Mouse (Mus musculus) CH12.LX (cell line): ENCODE measurements at regions not wholly inside any gene's neighbourhood (a gene's known extent, or its start where the extent isn't known, plus 50 kb on each side); places are given as distances from the start of the nearest gene placed in this dataset.

Experiments
- DNase-seq: peaks from one replicate; pipeline ENCODE4 v3.0.0-alpha.2; 2013; ENCODE audit errors: extremely low read depth
- H3K27ac ChIP-seq: 2 replicates; pipeline ENCODE4 v1.5.1; 2012; ENCODE audit warnings: low read depth, mild to moderate bottlenecking, control low read depth, moderate library complexity; ENCODE audit not compliant: insufficient read depth
- H3K27me3 ChIP-seq: replicated peaks from 2 replicates; pipeline ENCODE3; 2012; ENCODE audit warnings: inconsistent platforms
- H3K36me3 ChIP-seq, 2 experiments: replicated peaks in 1 of 2; 2 replicates each; pipeline versions ENCODE3 to v1.6.1; 2012; ENCODE audit warnings: inconsistent platforms in 1 of 2, low read length in 1 of 2, mild to moderate bottlenecking in 1 of 2, mixed read lengths in 1 of 2, moderate library complexity in 1 of 2; ENCODE audit not compliant: control insufficient read depth in 1 of 2, insufficient read depth in 1 of 2
- H3K4me1 ChIP-seq, 2 experiments: 2 replicates each; pipeline ENCODE4 v1.6.1; 2012; ENCODE audit warnings: inconsistent platforms in 1 of 2, moderate library complexity in 1 of 2; ENCODE audit not compliant: insufficient read depth in 2 of 2, control insufficient read depth in 1 of 2
- H3K4me2 ChIP-seq: 2 replicates; pipeline ENCODE4 v1.6.1; 2012; ENCODE audit warnings: low read depth, mild to moderate bottlenecking, control low read depth; ENCODE audit not compliant: poor library complexity, insufficient read depth, severe bottlenecking
- H3K4me3 ChIP-seq, 3 experiments: fragments of 150-350 bp in 1 of 3; sonication (generic) in 1 of 3; replicated peaks in 1 of 3; 2 replicates each; pipeline versions ENCODE3 to v1.5.1; 2011 to 2012; ENCODE audit warnings: low read depth in 2 of 3, low read length in 2 of 3, mild to moderate bottlenecking in 2 of 3, moderate library complexity in 2 of 3, control low read depth in 1 of 3, improper control_type of control experiment in 1 of 3, inconsistent platforms in 1 of 3, mixed read lengths in 1 of 3; ENCODE audit not compliant: poor library complexity in 1 of 3
- H3K79me2 ChIP-seq: replicated peaks from 2 replicates; pipeline ENCODE4 v1.6.1; 2012; ENCODE audit warnings: mild to moderate bottlenecking, moderate library complexity; ENCODE audit not compliant: control insufficient read depth, poor library complexity, insufficient read depth, severe bottlenecking; ENCODE audit errors: extremely low read depth
- H3K9ac ChIP-seq: 2 replicates; pipeline ENCODE4 v1.6.1; 2012; ENCODE audit warnings: low read depth, mild to moderate bottlenecking, control low read depth, moderate library complexity; ENCODE audit not compliant: insufficient read depth
- H3K9me3 ChIP-seq: replicated peaks from 2 replicates; pipeline ENCODE3; 2012; ENCODE audit warnings: low read length, inconsistent platforms, mixed read lengths
- CHD1 ChIP-seq: IDR thresholded peaks from 2 replicates; pipeline ENCODE4 v1.6.1; 2012; ENCODE audit warnings: low read depth, low read length, improper control_type of control experiment, inconsistent platforms
- CTCF ChIP-seq, 2 experiments: IDR thresholded peaks in 1 of 2; conservative IDR thresholded peaks in 1 of 2; 2 replicates each; pipeline ENCODE4 v1.5.1; 2011 to 2012; ENCODE audit warnings: low read depth in 2 of 2, low read length in 2 of 2, improper control_type of control experiment in 1 of 2, inconsistent platforms in 1 of 2, mild to moderate bottlenecking in 1 of 2, moderate library complexity in 1 of 2
- IRF4 ChIP-seq: IDR thresholded peaks from 2 replicates; pipeline ENCODE4 v1.6.1; 2014; ENCODE audit warnings: low read depth, mild to moderate bottlenecking, inconsistent platforms, low read length, improper control_type of control experiment
- JUND ChIP-seq: conservative IDR thresholded peaks from 2 replicates; pipeline ENCODE4 v1.6.1; 2011; ENCODE audit warnings: low read depth, low read length, improper control_type of control experiment
- KAT2A ChIP-seq: IDR thresholded peaks from 2 replicates; pipeline ENCODE4 v1.6.1; 2012; ENCODE audit warnings: low read length, improper control_type of control experiment, inconsistent platforms; ENCODE audit not compliant: insufficient replicate concordance
- MXI1 ChIP-seq: IDR thresholded peaks from 2 replicates; pipeline ENCODE4 v1.6.1; 2011; ENCODE audit warnings: mild to moderate bottlenecking, low read depth, low read length, improper control_type of control experiment
- MYC ChIP-seq: IDR thresholded peaks from 2 replicates; pipeline ENCODE4 v1.6.1; 2011; ENCODE audit warnings: low read depth, mild to moderate bottlenecking, improper control_type of control experiment, low read length
- NRF1 ChIP-seq: IDR thresholded peaks from 2 replicates; pipeline ENCODE4 v1.6.1; 2014; ENCODE audit warnings: low read depth, mild to moderate bottlenecking, inconsistent platforms, low read length, improper control_type of control experiment, moderate library complexity
- POLR2A ChIP-seq: IDR thresholded peaks from 2 replicates; pipeline ENCODE4 v1.6.1; 2011; ENCODE audit warnings: low read depth, mild to moderate bottlenecking, improper control_type of control experiment, low read length
- POLR2AphosphoS2 ChIP-seq: IDR thresholded peaks from 2 replicates; pipeline ENCODE4 v1.6.1; 2011; ENCODE audit warnings: low read depth, low read length, improper control_type of control experiment
- RAD21 ChIP-seq: IDR thresholded peaks from 2 replicates; pipeline ENCODE4 v1.6.1; 2011; ENCODE audit warnings: low read depth, mild to moderate bottlenecking, low read length, improper control_type of control experiment, moderate library complexity
- RCOR1 ChIP-seq: conservative IDR thresholded peaks from 2 replicates; pipeline ENCODE4 v1.6.1; 2012; ENCODE audit warnings: low read depth, mild to moderate bottlenecking, inconsistent platforms, low read length, improper control_type of control experiment
- SMC3 ChIP-seq: IDR thresholded peaks from 2 replicates; pipeline ENCODE4 v1.6.1; 2011; ENCODE audit warnings: low read depth, low read length, improper control_type of control experiment
- UBTF ChIP-seq: IDR thresholded peaks from 2 replicates; pipeline ENCODE4 v1.6.1; 2012; ENCODE audit warnings: low read depth, mild to moderate bottlenecking, inconsistent platforms, low read length, improper control_type of control experiment, moderate library complexity
- USF1 ChIP-seq: IDR thresholded peaks from 2 replicates; pipeline ENCODE4 v1.6.1; 2014; ENCODE audit warnings: low read depth, mild to moderate bottlenecking, inconsistent platforms, low read length, improper control_type of control experiment
- USF2 ChIP-seq: conservative IDR thresholded peaks from 2 replicates; pipeline ENCODE4 v1.6.1; 2011; ENCODE audit warnings: low read depth, low read length, improper control_type of control experiment
- ZC3H11A ChIP-seq: IDR thresholded peaks from 2 replicates; pipeline ENCODE4 v1.6.1; 2012; ENCODE audit warnings: low read depth, mild to moderate bottlenecking, inconsistent platforms, low read length, improper control_type of control experiment
- ZNF384 ChIP-seq: IDR thresholded peaks from 2 replicates; pipeline ENCODE4 v1.6.1; 2012; ENCODE audit warnings: low read depth, low read length, improper control_type of control experiment, inconsistent platforms
- dilution Hi-C: fragments of 300-500 bp; cut with MboI; formaldehyde crosslinking; loops from 2 replicates; pipeline ENCODE4 v1.14.3; 2020; ENCODE audit warnings: low sequenced_read_pairs; ENCODE audit not compliant: extremely low pct_unique_long_range_greater_than_20kb, extremely low pct_ligation_motif_present
- in situ Hi-C: fragments of 300-500 bp; cut with MboI; formaldehyde crosslinking; loops from 3 replicates; pipeline ENCODE4 v1.14.3; 2019; ENCODE audit warnings: low sequenced_read_pairs, low pct_ligation_motif_present, low pct_unique_long_range_greater_than_20kb, mixed read lengths

GRCm38 (mm10) chr1:144355560-144356310 lies 106.7 kb upstream of the Rgs1 start:
- Histone ChIP-seq H3K27me3 (no peaks in the 10 kb centered on the region), H3K4me1 (peaks cover 4 to 10% of the 10 kb centered on the region in 2 experiments; a peak in 3 of 4 replicates), H3K79me2 (no peaks in the 10 kb centered on the region), H3K9ac (no peak overlapping the region), H3K36me3 (no peaks in the 10 kb centered on the region), H3K4me2 (no peak overlapping the region), H3K4me3 (no peak overlapping the region), H3K27ac (no peak overlapping the region), H3K9me3 (no peaks in the 10 kb centered on the region)
- in situ Hi-C loops (loop anchor here (25.0 kb wide), 1 partner anchor 568 kb away; the partner anchor contains the start of genes Trove2 and Uchl5), dilution Hi-C loops (no loop called here)
- TF ChIP-seq JUND (0 out of 2 replicates have a peak, but pooled peaks have one; percentile 14), KAT2A (no peak)
- peak; percentile 65 for DNase-seq

GRCm38 (mm10) chr1:144355041-144355440 lies 106.0 kb upstream of the Rgs1 start:
- no peaks in the 10 kb centered on the region for H3K79me2 ChIP-seq
- in situ Hi-C loops (loop anchor here (25.0 kb wide), 1 partner anchor 568 kb away; the partner anchor contains the start of genes Trove2 and Uchl5), dilution Hi-C loops (no loop called here)
- H3K27me3 ChIP-seq: no peaks in the 10 kb centered on the region
- no peak overlapping the region for H3K4me3 ChIP-seq
- H3K4me2 ChIP-seq: no peak overlapping the region
- H3K9me3 ChIP-seq: no peaks in the 10 kb centered on the region
- no peak for DNase-seq
- no peak overlapping the region for H3K9ac ChIP-seq
- H3K36me3 ChIP-seq: no peaks in the 10 kb centered on the region
- H3K4me1 ChIP-seq: peaks cover 4 to 10% of the 10 kb centered on the region in 2 experiments; a peak in 3 of 4 replicates
- TF ChIP-seq CTCF (conservative IDR thresholded peaks at IDR 0.05 in 1 of 2, IDR thresholded peaks at IDR 0.05 in 1 of 2; ENCODE audit: low read depth in 2 of 2, low read length in 2 of 2) (no peak), SMC3 (no peak), POLR2AphosphoS2 (no peak), IRF4 (no peak), MXI1 (no peak), POLR2A (no peak), USF1 (no peak), UBTF (no peak), RCOR1 (no peak), CHD1 (no peak), USF2 (no peak)
- H3K27ac ChIP-seq: no peak overlapping the region

GRCm38 (mm10) chr1:144353320-144353719 lies 104.3 kb upstream of the Rgs1 start:
- TF ChIP-seq ZC3H11A: peak; percentile 38
- peak; percentile 76 for TF ChIP-seq RAD21
- TF ChIP-seq ZNF384: no peak
- TF ChIP-seq CTCF (conservative IDR thresholded peaks at IDR 0.05 in 1 of 2, IDR thresholded peaks at IDR 0.05 in 1 of 2; ENCODE audit: low read depth in 2 of 2, low read length in 2 of 2): peak in 1 of 2 experiments; percentile 73; a peak in 2 of 4 replicates
- TF ChIP-seq SMC3: peak; percentile 85
- no peak for TF ChIP-seq NRF1
- TF ChIP-seq JUND: no peak
- no peak for TF ChIP-seq MYC
- no peak overlapping the region for H3K4me3 ChIP-seq
- H3K27ac ChIP-seq: no peak overlapping the region
- H3K9me3 ChIP-seq: no peaks in the 10 kb centered on the region
- dilution Hi-C loops (no loop called here), in situ Hi-C loops (loop anchor here (25.0 kb wide), 1 partner anchor 566 kb away; the partner anchor contains the start of genes Trove2 and Uchl5)
- peak; percentile 28 for DNase-seq
- no peaks in the 10 kb centered on the region for H3K36me3 ChIP-seq
- H3K79me2 ChIP-seq: no peaks in the 10 kb centered on the region
- no peak overlapping the region for H3K4me2 ChIP-seq
- peaks cover 4 to 10% of the 10 kb centered on the region in 2 experiments; a peak in 3 of 4 replicates for H3K4me1 ChIP-seq
- no peaks in the 10 kb centered on the region for H3K27me3 ChIP-seq
- H3K9ac ChIP-seq: no peak overlapping the region
